Mouse (Mus musculus) limb, embryonic 13.5 days (tissue): ENCODE data around the gene Slc25a54. TPM values are rescaled to one million over a fixed set of nuclear protein-coding genes. Genes with fewer than 3 reads are reported as not detected.

ENCODE experiments used
- ATAC-seq: fragments of 200-750 bp; cut with Nextera tagmentation; 2 replicates; pipeline ENCODE4 v1.8.0; 2017; ENCODE audit warnings: low read depth, moderate number of reproducible peaks, moderate TSS enrichment; ENCODE audit not compliant: low FRiP score
- H3K27ac ChIP-seq: fragments of 300-500 bp; sonication (generic); 2 replicates; pipeline ENCODE4 v1.5.1; 2015; ENCODE audit warnings: inconsistent platforms, mild to moderate bottlenecking, moderate library complexity
- H3K27me3 ChIP-seq: fragments of 300-500 bp; sonication (generic); 2 replicates; pipeline ENCODE4 v1.6.1; 2015; ENCODE audit warnings: mild to moderate bottlenecking, inconsistent platforms
- H3K36me3 ChIP-seq: fragments of 300-500 bp; sonication (generic); 2 replicates; pipeline ENCODE4 v1.6.1; 2015; ENCODE audit warnings: inconsistent platforms, mild to moderate bottlenecking, moderate library complexity
- H3K4me1 ChIP-seq: fragments of 300-500 bp; sonication (generic); 2 replicates; pipeline ENCODE4 v1.6.1; 2015; ENCODE audit warnings: inconsistent platforms
- H3K4me2 ChIP-seq: fragments of 300-500 bp; sonication (generic); replicated peaks from 2 replicates; pipeline ENCODE4 v1.6.1; 2015; ENCODE audit warnings: inconsistent platforms, mild to moderate bottlenecking, moderate library complexity
- H3K4me3 ChIP-seq: fragments of 300-500 bp; sonication (generic); 2 replicates; pipeline ENCODE4 v1.5.1; 2015; ENCODE audit warnings: moderate library complexity, mild to moderate bottlenecking, inconsistent platforms
- H3K9ac ChIP-seq: fragments of 300-500 bp; sonication (generic); 2 replicates; pipeline ENCODE4 v1.6.1; 2015; ENCODE audit warnings: mild to moderate bottlenecking, inconsistent platforms
- H3K9me3 ChIP-seq: fragments of 300-500 bp; sonication (generic); 2 replicates; pipeline ENCODE4 v1.6.1; 2016; ENCODE audit warnings: inconsistent platforms
- WGBS: fragments of 180-500 bp; shearing (Covaris S2); methylation state at CpG from one replicate; pipeline ENCODE4 v1.1.7; 2015; 5-methylcytosine and 5-hydroxymethylcytosine counted together
- polyA plus RNA-seq: library from polyadenylated mRNA; unstranded; fragments of >200 nt; fragmentation: Nextera tagmentation; extraction: Ambion mirVana; gene quantifications from 2 replicates; pipeline ENCODE4 v1.2.1, GENCODE M21; 2015

Gene Slc25a54
- polyA plus RNA-seq, 1 experiment from 2014 or later = not detected

DNA sequence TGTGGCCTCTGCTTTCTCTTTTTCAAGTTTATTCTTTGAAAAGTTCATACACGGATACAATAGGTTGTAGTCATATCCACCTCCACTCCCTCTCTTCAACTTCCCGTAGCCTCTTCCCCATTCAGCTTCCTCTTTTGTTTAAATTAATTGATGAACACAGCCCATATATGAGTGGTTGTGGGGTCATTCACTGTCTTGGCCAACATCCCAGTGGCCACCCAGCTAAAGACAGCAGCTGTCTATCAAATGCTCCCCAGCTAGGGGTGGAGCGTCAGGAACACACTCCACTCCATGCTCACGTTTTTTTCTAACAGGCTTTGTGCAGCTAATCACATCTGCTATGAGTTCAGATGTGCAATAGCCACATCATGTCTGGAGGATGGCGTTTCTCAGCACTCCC is 49.5 kb downstream of the Slc25a54 start:
- Histone ChIP-seq H3K9me3 (peaks cover 8% of the 10 kb centered on the region), H3K36me3 (peaks cover 42% of the 10 kb centered on the region), H3K4me1 (peaks cover 8% of the 10 kb centered on the region; the same call in 1 of the 2 replicates), H3K4me2 (no peak overlapping the region), H3K27ac (no peak overlapping the region), H3K27me3 (no peaks in the 10 kb centered on the region), H3K4me3 (no peak overlapping the region), H3K9ac (no peak overlapping the region)
- 84% methylated on average over 5 of the region's 5 CpGs for WGBS
- ATAC-seq = no peak

GRCm38 (mm10) chr3:109132966-109133365 is 52.7 kb downstream of the Slc25a54 start:
- Histone ChIP-seq H3K27me3 (no peaks in the 10 kb centered on the region), H3K36me3 (peaks cover 36% of the 10 kb centered on the region), H3K9ac (no peak overlapping the region), H3K4me1 (no peaks in the 10 kb centered on the region), H3K9me3 (peaks cover 8% of the 10 kb centered on the region), H3K4me3 (no peak overlapping the region), H3K4me2 (no peak overlapping the region), H3K27ac (no peak overlapping the region)
- 86% methylated on average over 4 of the region's 4 CpGs for WGBS
- no peak for ATAC-seq

GRCm38 (mm10) chr3:109134036-109134435 is 53.8 kb downstream of the Slc25a54 start:
- H3K4me3 ChIP-seq = no peak overlapping the region
- H3K4me1 ChIP-seq = no peaks in the 10 kb centered on the region
- H3K27ac ChIP-seq = no peak overlapping the region
- H3K36me3 ChIP-seq = peaks cover 36% of the 10 kb centered on the region
- H3K27me3 ChIP-seq = no peaks in the 10 kb centered on the region
- no peak overlapping the region for H3K9ac ChIP-seq
- H3K4me2 ChIP-seq = no peak overlapping the region
- H3K9me3 ChIP-seq = peaks cover 8% of the 10 kb centered on the region
- 97% methylated on average over 15 of the region's 15 CpGs for WGBS
- no peak for ATAC-seq

DNA sequence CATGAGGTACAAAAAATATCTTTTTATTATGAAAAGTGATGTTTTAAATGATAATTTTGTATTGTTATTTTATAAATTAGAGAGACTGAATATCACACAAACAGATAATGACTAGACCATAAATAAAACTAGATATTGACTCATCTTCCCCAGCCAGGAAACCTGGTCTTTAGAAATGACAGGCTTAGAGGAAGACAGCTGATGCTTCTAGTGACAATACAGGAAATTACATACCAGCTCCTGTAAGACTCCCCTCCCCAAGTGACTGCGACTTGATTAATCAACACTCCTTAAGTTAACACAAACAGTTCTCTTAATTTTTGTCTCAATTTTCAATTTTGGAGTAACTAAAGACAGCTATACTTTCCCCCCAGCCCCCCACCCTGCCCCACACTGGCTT is 55.1 kb downstream of the Slc25a54 start:
- Histone ChIP-seq H3K4me1 (no peaks in the 10 kb centered on the region), H3K27ac (no peak overlapping the region), H3K4me3 (no peak overlapping the region), H3K9ac (no peak overlapping the region), H3K36me3 (peaks cover 32% of the 10 kb centered on the region), H3K4me2 (no peak overlapping the region), H3K27me3 (no peaks in the 10 kb centered on the region), H3K9me3 (peaks cover 8% of the 10 kb centered on the region)
- WGBS = 90% methylated on average over 1 of the region's 1 CpGs
- ATAC-seq = no peak

- Histone ChIP-seq H3K4me1 (peaks cover 23% of the 10 kb centered on the region), H3K27ac (no peak overlapping the region), H3K9me3 (no peaks in the 10 kb centered on the region), H3K4me2 (no peak overlapping the region), H3K9ac (no peak overlapping the region), H3K36me3 (peaks cover 7% of the 10 kb centered on the region), H3K4me3 (no peak overlapping the region), H3K27me3 (no peaks in the 10 kb centered on the region)
- ATAC-seq = no peak
- WGBS = 87% methylated on average over 4 of the region's 4 CpGs
Observed at GRCm38 (mm10) chr3:109152561-109152960, 72.3 kb downstream of the Slc25a54 start.

GRCm38 (mm10) chr3:109153410-109153809 is 73.1 kb downstream of the Slc25a54 start:
- H3K27ac ChIP-seq = no peak overlapping the region
- no peak overlapping the region for H3K9ac ChIP-seq
- peaks cover 29% of the 10 kb centered on the region for H3K4me1 ChIP-seq
- H3K4me3 ChIP-seq = no peak overlapping the region
- ATAC-seq = no peak
- no peaks in the 10 kb centered on the region for H3K27me3 ChIP-seq
- 96% methylated on average over 6 of the region's 6 CpGs for WGBS
- H3K36me3 ChIP-seq = peaks cover 7% of the 10 kb centered on the region
- no peak overlapping the region for H3K4me2 ChIP-seq
- H3K9me3 ChIP-seq = no peaks in the 10 kb centered on the region

DNA sequence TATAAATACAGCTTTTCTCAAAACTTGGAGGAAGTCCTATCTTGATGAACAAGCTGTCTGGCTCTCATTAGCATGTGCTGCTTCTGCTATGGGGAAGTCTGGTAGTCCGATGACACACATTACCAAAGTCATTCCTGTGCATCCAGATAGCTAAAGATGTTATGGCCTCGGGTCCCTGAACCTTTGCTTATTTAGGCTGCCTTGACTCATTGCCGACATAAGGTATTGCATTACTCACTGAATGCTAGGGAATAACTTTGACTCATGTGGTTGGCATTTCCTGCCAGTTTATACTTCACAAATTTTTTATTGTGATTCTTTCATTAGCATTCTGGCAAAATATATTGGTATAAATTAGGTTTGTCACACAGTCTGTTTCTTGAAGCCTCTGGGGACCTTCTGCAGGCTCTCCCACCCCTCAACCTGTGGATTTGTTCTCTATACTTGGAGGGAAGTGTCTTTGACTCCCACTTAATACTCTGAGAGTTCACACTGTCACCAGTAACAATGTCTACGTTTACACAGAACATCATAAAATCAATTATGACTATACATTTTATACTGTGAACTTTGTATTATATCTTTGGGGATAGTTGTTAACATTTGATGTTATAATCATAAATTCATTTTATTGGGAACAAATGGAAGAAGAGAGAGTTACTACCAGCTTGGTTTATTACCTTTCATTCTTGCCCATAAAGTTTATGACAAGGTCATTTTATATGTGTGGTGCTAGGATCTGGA is 75.8 kb downstream of the Slc25a54 start:
- no peak overlapping the region for H3K27ac ChIP-seq
- H3K4me3 ChIP-seq = no peak overlapping the region
- no peaks in the 10 kb centered on the region for H3K9me3 ChIP-seq
- H3K4me1 ChIP-seq = peaks cover 29% of the 10 kb centered on the region
- 36% methylated on average over 4 of the region's 4 CpGs for WGBS
- H3K36me3 ChIP-seq = peaks cover 24% of the 10 kb centered on the region
- ATAC-seq = no peak
- H3K9ac ChIP-seq = no peak overlapping the region
- no peak overlapping the region for H3K4me2 ChIP-seq
- H3K27me3 ChIP-seq = no peaks in the 10 kb centered on the region

DNA sequence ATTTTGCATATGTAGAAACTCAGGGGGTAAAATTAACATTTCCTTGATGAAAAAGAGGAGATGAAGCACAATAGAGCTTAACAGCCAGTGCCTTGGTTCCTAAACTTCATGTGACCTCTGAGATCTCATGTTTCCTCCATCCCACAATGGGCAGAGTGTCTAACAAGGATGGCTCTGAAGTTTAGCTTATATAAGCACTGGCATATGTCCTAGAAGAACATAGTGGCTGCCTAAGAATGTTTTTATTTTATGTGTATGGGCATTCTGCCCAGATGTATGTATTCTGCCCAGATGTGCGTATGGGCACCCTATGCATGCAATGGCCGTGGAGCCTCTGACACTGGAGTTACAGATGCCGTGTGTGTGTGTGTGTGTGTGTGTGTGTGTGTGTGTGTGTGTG is 77.2 kb downstream of the Slc25a54 start:
- Histone ChIP-seq H3K4me2 (no peak overlapping the region; the same call in 1 of the 2 replicates), H3K4me1 (peaks cover 29% of the 10 kb centered on the region), H3K4me3 (no peak overlapping the region), H3K27me3 (no peaks in the 10 kb centered on the region), H3K36me3 (peaks cover 33% of the 10 kb centered on the region), H3K9me3 (no peaks in the 10 kb centered on the region), H3K9ac (no peak overlapping the region), H3K27ac (no peak overlapping the region; the same call in 1 of the 2 replicates)
- ATAC-seq = peak; percentile 84
- WGBS = 48% methylated on average over 3 of the region's 3 CpGs

GRCm38 (mm10) chr3:109164088-109164487 is 83.8 kb downstream of the Slc25a54 start:
- Histone ChIP-seq H3K4me3 (no peak overlapping the region), H3K27ac (no peak overlapping the region), H3K9ac (no peak overlapping the region), H3K9me3 (no peaks in the 10 kb centered on the region), H3K36me3 (peaks cover 70% of the 10 kb centered on the region), H3K4me1 (no peaks in the 10 kb centered on the region), H3K4me2 (no peak overlapping the region), H3K27me3 (no peaks in the 10 kb centered on the region)
- no peak for ATAC-seq
- WGBS = 93% methylated on average over 2 of the region's 2 CpGs

DNA sequence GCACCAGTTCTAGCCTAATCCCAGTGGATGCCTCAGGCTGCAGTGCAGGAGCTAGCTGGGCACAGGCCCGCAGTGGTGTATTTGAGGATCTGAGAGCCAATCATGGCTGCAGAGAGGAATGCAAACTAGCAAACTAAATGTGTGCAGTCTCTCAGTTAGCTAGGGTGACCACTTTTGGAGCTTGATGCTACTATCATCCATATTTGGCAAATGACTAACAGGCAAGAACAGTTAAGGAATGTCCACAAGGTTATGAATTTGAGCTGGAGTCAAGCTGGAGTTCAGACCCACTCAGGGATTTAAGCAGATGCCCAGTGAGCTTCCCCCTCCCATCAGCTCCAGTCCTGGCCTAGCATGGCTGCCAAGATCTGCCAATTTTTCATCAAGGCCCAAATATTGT is 84.4 kb downstream of the Slc25a54 start:
- H3K9ac ChIP-seq = no peak overlapping the region
- no peak overlapping the region for H3K4me2 ChIP-seq
- WGBS = 93% methylated on average over 1 of the region's 1 CpGs
- peaks cover 67% of the 10 kb centered on the region for H3K36me3 ChIP-seq
- H3K27ac ChIP-seq = no peak overlapping the region
- ATAC-seq = no peak
- no peak overlapping the region for H3K4me3 ChIP-seq
- H3K9me3 ChIP-seq = no peaks in the 10 kb centered on the region
- no peaks in the 10 kb centered on the region for H3K27me3 ChIP-seq
- H3K4me1 ChIP-seq = no peaks in the 10 kb centered on the region

DNA sequence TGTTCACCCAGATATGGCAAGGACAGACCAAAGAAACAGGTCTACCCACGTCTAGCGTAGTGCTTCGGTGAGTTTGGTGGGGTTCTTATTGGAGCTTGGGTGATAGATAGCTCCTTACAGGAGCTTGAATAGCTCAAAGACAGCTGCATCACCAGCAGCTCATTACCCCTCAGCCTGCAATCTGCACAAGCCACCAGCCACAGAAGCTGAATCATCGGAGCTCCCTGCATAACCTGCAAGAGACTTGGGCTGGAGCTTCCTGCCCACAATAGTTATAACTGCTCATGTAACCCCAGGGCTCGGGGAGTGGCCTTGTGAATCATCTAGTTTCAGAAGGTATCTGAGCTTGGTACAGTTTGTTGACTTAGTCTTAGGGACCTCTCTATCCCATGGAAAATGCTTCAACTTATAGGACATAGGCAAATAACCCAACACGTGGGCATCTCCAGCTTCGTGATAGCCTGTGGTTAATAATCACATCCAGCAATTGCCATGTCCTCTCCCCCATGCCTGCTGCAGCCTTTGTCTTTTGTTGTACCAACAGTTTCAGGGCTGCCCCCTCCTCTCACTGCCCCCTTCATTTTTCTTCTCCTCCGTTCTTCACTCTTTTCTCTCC is 85.1 kb downstream of the Slc25a54 start:
- no peaks in the 10 kb centered on the region for H3K27me3 ChIP-seq
- H3K9me3 ChIP-seq = no peaks in the 10 kb centered on the region
- 85% methylated on average over 8 of the region's 8 CpGs for WGBS
- H3K9ac ChIP-seq = no peak overlapping the region
- peaks cover 64% of the 10 kb centered on the region for H3K36me3 ChIP-seq
- no peaks in the 10 kb centered on the region for H3K4me1 ChIP-seq
- no peak overlapping the region for H3K4me3 ChIP-seq
- H3K4me2 ChIP-seq = no peak overlapping the region
- no peak overlapping the region for H3K27ac ChIP-seq
- ATAC-seq = no peak
